Mouse (Mus musculus) liver, postnatal 0 days (tissue): ENCODE results near the gene Gnb1.

ENCODE experiments used
- CTCF ChIP-seq: sonication (generic); IDR thresholded peaks from 2 replicates; pipeline ENCODE4 v1.5.1; 2016; ENCODE audit warnings: antibody characterized with exemption, low read depth
- EP300 ChIP-seq: IDR thresholded peaks from 2 replicates; pipeline ENCODE4 v1.6.1; 2016; ENCODE audit warnings: antibody characterized with exemption, low read depth, mild to moderate bottlenecking

GRCm38 (mm10) chr4:155470263-155470953 lies 20.8 kb upstream of the Gnb1 start:
- TF ChIP-seq CTCF (no peak), EP300 (no peak)
